Mouse (Mus musculus): ENCODE data around the gene Sh2b1.

DNA sequence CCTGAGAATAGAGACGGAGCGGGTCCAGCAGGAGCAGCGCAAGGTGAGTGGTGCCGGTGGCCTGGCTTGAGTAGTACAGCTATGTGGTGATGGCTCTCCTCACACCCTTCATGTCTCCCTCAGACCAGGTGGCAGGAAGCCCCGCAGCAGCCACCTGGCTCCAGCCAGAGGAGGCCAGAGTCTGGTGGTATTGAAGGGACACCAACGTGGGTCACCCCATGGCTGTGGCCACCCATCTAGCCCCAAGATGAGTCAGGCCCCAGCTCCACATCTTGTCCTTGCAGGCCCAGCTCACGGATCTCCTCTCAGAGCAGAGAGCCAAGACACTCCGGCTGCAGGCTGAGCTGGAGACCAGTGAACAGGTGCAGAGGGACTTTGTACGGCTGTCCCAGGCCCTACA lies 30.7 kb downstream of the Sh2b1 start:
- TF ChIP-seq POLR2A (IDR thresholded peaks at IDR 0.05; ENCODE audit: insufficient read depth, low read depth, low read length) = no peak
- no peak for TF ChIP-seq CTCF (IDR thresholded peaks at IDR 0.05; ENCODE audit: insufficient read depth, low read depth, low read length)

Data from olfactory bulb, adult 2 months (tissue).